ENCODE assay signal across 23 mouse cellular contexts in the genomic region with DNA sequence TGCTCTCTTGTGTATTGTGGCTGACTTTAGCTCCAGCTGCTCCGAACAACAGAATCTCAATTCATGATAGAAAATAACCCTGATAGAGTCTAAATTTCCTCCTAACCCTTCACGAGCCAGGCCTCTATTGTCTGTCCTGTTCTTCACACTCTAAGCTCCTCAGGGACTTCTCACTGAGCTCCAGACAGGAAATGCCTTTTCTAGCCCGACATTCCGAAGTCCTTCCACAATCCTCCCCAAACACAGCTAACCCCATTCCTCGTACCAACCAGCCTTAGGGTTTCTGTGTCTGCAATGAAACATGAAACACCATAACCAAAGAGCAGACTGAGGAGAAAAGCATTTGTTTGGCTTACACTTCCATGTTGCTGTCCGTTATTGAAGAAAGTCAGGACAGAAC. TPM values are rescaled to one million over a fixed set of nuclear protein-coding genes. Genes with fewer than 3 reads are reported as not detected.
DNase-seq lines count a peak whose midpoint lies in the region; ATAC-seq and TF ChIP-seq lines count a peak whose summit lies in the region.
"Had no signal": no experiment of that assay in that cellular context is flagged by ENCODE, and none has a peak within 500 bp of the region (broad histone marks: within the 10 kb centered on the region; RNA-seq: fewer than 3 reads in every experiment).

No protein-coding gene starts in this region.

- intact Hi-C loops in gastrocnemius, postnatal 14 days (cut with DNase I; ENCODE audit: low total_unique reads), result no loop called here

- no peak for TF ChIP-seq CTCF in lung, embryonic 14.5 days (IDR thresholded peaks at IDR 0.05; ENCODE audit: low read depth)
- TF ChIP-seq CTCF in lung, postnatal 0 days (IDR thresholded peaks at IDR 0.05), result no peak

- peaks cover 12% of the 10 kb centered on the region for H3K4me1 ChIP-seq in heart, embryonic 15.5 days (replicated peaks)
- H3K4me1 ChIP-seq in lung, embryonic 14.5 days (ENCODE audit: insufficient read depth), result no peaks in the 10 kb centered on the region
- 0 out of 2 replicates have a peak, but pooled peaks cover 6% of the 10 kb centered on the region for H3K4me1 ChIP-seq in lung, postnatal 0 days (ENCODE audit: insufficient read depth, low read depth, low read length)
- H3K4me1 ChIP-seq in intestine, embryonic 16.5 days (ENCODE audit: control insufficient read depth, insufficient read depth, low read length), result peaks cover 11% of the 10 kb centered on the region

- H3K27me3 ChIP-seq in heart, embryonic 15.5 days, result peaks cover 24% of the 10 kb centered on the region
- peaks cover 22% of the 10 kb centered on the region for H3K27me3 ChIP-seq in lung, embryonic 14.5 days (ENCODE audit: insufficient read depth, low read length)
- 0 out of 2 replicates have a peak, but pooled peaks cover 3% of the 10 kb centered on the region for H3K27me3 ChIP-seq in lung, postnatal 0 days (replicated peaks; ENCODE audit: insufficient read depth, low read length)
- peaks cover 2% of the 10 kb centered on the region; the same call in 1 of the 2 replicates for H3K27me3 ChIP-seq in intestine, embryonic 16.5 days (replicated peaks; ENCODE audit: control insufficient read depth, insufficient read depth, low read length)

- no peak for TF ChIP-seq EP300 in lung, postnatal 0 days (IDR thresholded peaks at IDR 0.05)

- no peaks in the 10 kb centered on the region for H3K9me3 ChIP-seq in heart, embryonic 15.5 days (replicated peaks)
- H3K9me3 ChIP-seq in lung, embryonic 14.5 days (ENCODE audit: low read depth, low read length), result no peaks in the 10 kb centered on the region
- no peaks in the 10 kb centered on the region for H3K9me3 ChIP-seq in lung, postnatal 0 days (ENCODE audit: low read length)
- H3K9me3 ChIP-seq in intestine, embryonic 16.5 days (ENCODE audit: control insufficient read depth, low read length), result no peaks in the 10 kb centered on the region
- H3K9me3 ChIP-seq: forebrain, embryonic 15.5 days; midbrain, embryonic 13.5 days had no signal

- DNase-seq in heart, postnatal 4 days, result no peak
- no peak for DNase-seq in lung, embryonic 14.5 days
- no peak for DNase-seq in lung, postnatal 0 days (ENCODE audit: low spot score)
- no peak for DNase-seq in right cerebral cortex, postnatal 4 days
- no peak for DNase-seq in gastrocnemius, postnatal 14 days
- DNase-seq: adrenal gland, postnatal 10 days; cerebellum, adult 2 months; heart, adult 11 months; kidney, adult 8-10 months; liver, postnatal 0 days; lung, postnatal 36 days; right cerebral cortex, postnatal 14 days; thymus, postnatal 36 days had no signal

- H3K36me3 ChIP-seq in heart, embryonic 15.5 days, result peaks cover 33% of the 10 kb centered on the region
- peaks cover 44% of the 10 kb centered on the region for H3K36me3 ChIP-seq in lung, embryonic 14.5 days (ENCODE audit: insufficient read depth)
- peaks cover 8% of the 10 kb centered on the region for H3K36me3 ChIP-seq in lung, postnatal 0 days (ENCODE audit: insufficient read depth, low read length)
- H3K36me3 ChIP-seq in intestine, embryonic 16.5 days (ENCODE audit: control insufficient read depth, insufficient read depth, low read length), result peaks cover 14% of the 10 kb centered on the region

- H3K4me2 ChIP-seq in heart, embryonic 15.5 days, result no peak overlapping the region
- no peak overlapping the region for H3K4me2 ChIP-seq in lung, embryonic 14.5 days
- H3K4me2 ChIP-seq in lung, postnatal 0 days (replicated peaks; ENCODE audit: low read depth, low read length), result no peak overlapping the region
- peak overlapping the region; percentile 50; the same call in 1 of the 2 replicates for H3K4me2 ChIP-seq in intestine, embryonic 16.5 days (ENCODE audit: low read depth, low read length)
- H3K4me2 ChIP-seq: forebrain, embryonic 15.5 days; hindbrain, embryonic 14.5 days; midbrain, embryonic 13.5 days had no signal

- H3K4me3 ChIP-seq in heart, embryonic 15.5 days, result no peak overlapping the region
- H3K4me3 ChIP-seq in lung, embryonic 14.5 days (ENCODE audit: low read depth, low read length), result no peak overlapping the region
- H3K4me3 ChIP-seq in lung, postnatal 0 days (ENCODE audit: low read depth, low read length), result no peak overlapping the region
- H3K4me3 ChIP-seq in intestine, embryonic 16.5 days (ENCODE audit: low read length), result no peak overlapping the region
- H3K4me3 ChIP-seq: forebrain, embryonic 15.5 days; left cerebral cortex, adult 2 months; midbrain, embryonic 13.5 days had no signal

- no peak overlapping the region for H3K27ac ChIP-seq in heart, embryonic 15.5 days
- H3K27ac ChIP-seq in lung, embryonic 14.5 days (ENCODE audit: low read depth), result 0 out of 2 replicates have a peak overlapping the region, but pooled peaks have one; percentile 12
- no peak overlapping the region for H3K27ac ChIP-seq in lung, postnatal 0 days (ENCODE audit: low read length)
- H3K27ac ChIP-seq in intestine, embryonic 16.5 days (ENCODE audit: low read length), result peak overlapping the region; percentile 51
- H3K27ac ChIP-seq: forebrain, embryonic 15.5 days; hindbrain, embryonic 14.5 days; midbrain, embryonic 13.5 days had no signal

- 53% methylated on average over 6 of the region's 6 CpGs for WGBS in heart, embryonic 15.5 days
- WGBS in lung, embryonic 14.5 days, result 61% methylated on average over 6 of the region's 6 CpGs
- 48% methylated on average over 6 of the region's 6 CpGs for WGBS in lung, postnatal 0 days
- WGBS in intestine, embryonic 16.5 days, result 62% methylated on average over 6 of the region's 6 CpGs

- 0 out of 2 replicates have a peak, but pooled peaks have one; percentile 35 for ATAC-seq in heart, embryonic 15.5 days (replicated peaks; ENCODE audit: insufficient number of reproducible peaks, insufficient read depth, low FRiP score, low read depth)
- ATAC-seq in lung, embryonic 14.5 days (ENCODE audit: insufficient read depth), result no peak
- no peak for ATAC-seq in lung, postnatal 0 days
- no peak for ATAC-seq in intestine, embryonic 16.5 days
- ATAC-seq: forebrain, embryonic 15.5 days; liver, postnatal 0 days; midbrain, embryonic 13.5 days had no signal

- H3K9ac ChIP-seq in heart, embryonic 15.5 days, result no peak overlapping the region
- H3K9ac ChIP-seq in lung, embryonic 14.5 days, result no peak overlapping the region
- no peak overlapping the region for H3K9ac ChIP-seq in lung, postnatal 0 days (replicated peaks; ENCODE audit: low read depth)
- H3K9ac ChIP-seq in intestine, embryonic 16.5 days (ENCODE audit: low read depth, low read length), result no peak overlapping the region
- H3K9ac ChIP-seq: forebrain, embryonic 15.5 days; hindbrain, embryonic 14.5 days; liver, postnatal 0 days; midbrain, embryonic 13.5 days had no signal

RNA-seq across cellular contexts. Expression of a gene that starts 1.9 kb away (rescaled TPM):
- 0.44 and 1.9 TPM in 2 replicates for polyA plus RNA-seq in heart, embryonic 15.5 days (2015; fragmentation: Nextera tagmentation; extraction: Ambion mirVana)
- under 1 TPM; 0.14 to 0.23 TPM for total RNA-seq in heart, postnatal 4 days (2021)
- polyA plus RNA-seq in lung, embryonic 14.5 days (2014; fragmentation: Nextera tagmentation; extraction: Ambion mirVana), result 4.6 and 5.3 TPM in 2 replicates
- 20.5 and 21.1 TPM in 2 replicates for polyA plus RNA-seq in lung, postnatal 0 days (2015; fragmentation: Nextera tagmentation; extraction: Ambion mirVana)
- 20.1 and 33.3 TPM in 2 replicates for polyA plus RNA-seq in intestine, embryonic 16.5 days (2015; fragmentation: Nextera tagmentation; extraction: Ambion mirVana)
- 1 to 10 TPM; 1.1 to 3.0 TPM for total RNA-seq in gastrocnemius, postnatal 14 days (2021)
- polyA plus RNA-seq: erythroblast, embryonic 14.5 days had no signal

RNA-seq across cellular contexts. Expression of a gene that starts 5.0 kb away (rescaled TPM):
- polyA plus RNA-seq in heart, embryonic 15.5 days (2015; fragmentation: Nextera tagmentation; extraction: Ambion mirVana), result not detected in 2 replicates
- total RNA-seq in heart, postnatal 4 days (2021), result not detected
- 0.16 TPM in 2 replicates for polyA plus RNA-seq in lung, embryonic 14.5 days (2014; fragmentation: Nextera tagmentation; extraction: Ambion mirVana)
- polyA plus RNA-seq in lung, postnatal 0 days (2015; fragmentation: Nextera tagmentation; extraction: Ambion mirVana), result not detected in 2 replicates
- polyA plus RNA-seq in intestine, embryonic 16.5 days (2015; fragmentation: Nextera tagmentation; extraction: Ambion mirVana), result 0.11 TPM in 1 of 2 replicates, not detected in the other
- not detected for total RNA-seq in gastrocnemius, postnatal 14 days (2021)
- total RNA-seq: adrenal gland, postnatal 10 days; gastrocnemius, adult 18-20 months had no signal
- polyA plus RNA-seq: erythroblast, embryonic 14.5 days; forebrain, embryonic 15.5 days; limb, embryonic 11.5 days; liver, postnatal 0 days had no signal

RNA-seq across cellular contexts. Expression of a gene that starts 17.8 kb away (rescaled TPM):
- polyA plus RNA-seq in heart, embryonic 15.5 days (2015; fragmentation: Nextera tagmentation; extraction: Ambion mirVana), result 43.5 and 49.8 TPM in 2 replicates
- total RNA-seq in heart, postnatal 4 days (2021), result 10 to 100 TPM; 41.0 to 42.0 TPM
- 77.2 and 82.0 TPM in 2 replicates for polyA plus RNA-seq in lung, embryonic 14.5 days (2014; fragmentation: Nextera tagmentation; extraction: Ambion mirVana)
- 34.2 and 38.3 TPM in 2 replicates for polyA plus RNA-seq in lung, postnatal 0 days (2015; fragmentation: Nextera tagmentation; extraction: Ambion mirVana)
- polyA plus RNA-seq in intestine, embryonic 16.5 days (2015; fragmentation: Nextera tagmentation; extraction: Ambion mirVana), result 73.3 and 79.4 TPM in 2 replicates
- total RNA-seq in gastrocnemius, postnatal 14 days (2021), result 10 to 100 TPM; 32.2 to 37.1 TPM

RNA-seq across cellular contexts. Expression of a gene that starts 49.6 kb away (rescaled TPM):
- 64.0 and 73.4 TPM in 2 replicates for polyA plus RNA-seq in heart, embryonic 15.5 days (2015; fragmentation: Nextera tagmentation; extraction: Ambion mirVana)
- total RNA-seq in heart, postnatal 4 days (2021), result 10 to 100 TPM; 38.8 to 40.6 TPM
- polyA plus RNA-seq in lung, embryonic 14.5 days (2014; fragmentation: Nextera tagmentation; extraction: Ambion mirVana), result 37.9 and 43.2 TPM in 2 replicates
- polyA plus RNA-seq in lung, postnatal 0 days (2015; fragmentation: Nextera tagmentation; extraction: Ambion mirVana), result 152 and 170 TPM in 2 replicates
- 95.3 and 122 TPM in 2 replicates for polyA plus RNA-seq in intestine, embryonic 16.5 days (2015; fragmentation: Nextera tagmentation; extraction: Ambion mirVana)
- 10 to 100 TPM; 18.8 to 22.8 TPM for total RNA-seq in gastrocnemius, postnatal 14 days (2021)

RNA-seq across cellular contexts. Expression of a gene that starts 49.7 kb away (rescaled TPM):
- 0.50 and 0.79 TPM in 2 replicates for polyA plus RNA-seq in heart, embryonic 15.5 days (2015; fragmentation: Nextera tagmentation; extraction: Ambion mirVana)
- not detected for total RNA-seq in heart, postnatal 4 days (2021)
- 3.8 and 4.2 TPM in 2 replicates for polyA plus RNA-seq in lung, embryonic 14.5 days (2014; fragmentation: Nextera tagmentation; extraction: Ambion mirVana)
- 28.0 and 35.9 TPM in 2 replicates for polyA plus RNA-seq in lung, postnatal 0 days (2015; fragmentation: Nextera tagmentation; extraction: Ambion mirVana)
- polyA plus RNA-seq in intestine, embryonic 16.5 days (2015; fragmentation: Nextera tagmentation; extraction: Ambion mirVana), result 0.47 and 0.56 TPM in 2 replicates
- total RNA-seq in gastrocnemius, postnatal 14 days (2021), result not detected
- total RNA-seq: gastrocnemius, adult 18-20 months; left cerebral cortex, adult 2 months had no signal
- polyA plus RNA-seq: erythroblast, embryonic 14.5 days; forebrain, embryonic 15.5 days; hindbrain, embryonic 14.5 days; limb, embryonic 11.5 days; midbrain, embryonic 13.5 days; neural tube, embryonic 14.5 days had no signal

Comparison
In these comparisons a context has a peak if more than half of its experiments do, and no peak if none do; other contexts are left out.
1. H3K27ac ChIP-seq: peak in lung, embryonic 14.5 days (single experiment) and intestine, embryonic 16.5 days (single experiment); none in heart, embryonic 15.5 days (single experiment) and lung, postnatal 0 days (single experiment).